Mouse (Mus musculus) cerebellum, adult 9-10 months (tissue): Measurements from ENCODE around the gene Far1.

Experiments
- DNase-seq: peaks from one replicate; pipeline ENCODE4 v3.0.0; 2022

Far1 gene

DNA sequence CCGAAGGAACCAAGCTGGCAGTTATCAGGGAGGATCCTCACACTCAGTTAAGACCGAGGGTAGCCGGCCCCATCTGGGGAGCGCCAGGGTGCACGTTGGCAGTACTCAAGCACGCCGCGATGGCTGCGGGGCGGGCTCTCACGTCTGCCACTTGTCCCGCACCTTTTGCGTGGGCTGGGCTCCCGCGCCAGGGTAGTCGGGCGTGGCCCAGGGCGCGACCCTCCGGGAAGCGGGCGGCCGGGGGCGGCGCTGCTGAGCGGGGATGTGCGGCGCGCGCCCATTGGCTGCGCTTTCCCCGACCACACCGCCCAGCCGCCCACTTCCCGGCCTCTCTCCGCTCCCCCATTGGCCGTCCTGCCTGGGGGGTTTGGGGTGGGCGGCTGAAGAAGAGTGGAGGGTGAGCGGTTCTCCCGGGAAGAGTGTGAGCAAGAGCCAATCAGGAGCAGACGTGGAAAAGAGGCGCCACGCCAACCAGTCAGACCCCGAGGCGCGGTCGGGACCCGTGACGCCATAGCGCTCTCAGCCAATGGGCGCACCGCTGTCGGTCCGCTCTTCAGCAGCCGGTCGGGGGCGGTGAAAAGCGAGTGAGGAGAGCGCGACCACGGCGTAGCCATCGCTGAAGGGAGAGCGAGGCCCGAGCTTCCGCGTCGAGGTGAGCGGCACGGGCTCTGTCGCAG, at the start of gene Far1:
Gene Far1 (plus strand): TSS at position 549 of the 677 bp plus-strand sequence.
- peak; percentile 98 for DNase-seq

DNA sequence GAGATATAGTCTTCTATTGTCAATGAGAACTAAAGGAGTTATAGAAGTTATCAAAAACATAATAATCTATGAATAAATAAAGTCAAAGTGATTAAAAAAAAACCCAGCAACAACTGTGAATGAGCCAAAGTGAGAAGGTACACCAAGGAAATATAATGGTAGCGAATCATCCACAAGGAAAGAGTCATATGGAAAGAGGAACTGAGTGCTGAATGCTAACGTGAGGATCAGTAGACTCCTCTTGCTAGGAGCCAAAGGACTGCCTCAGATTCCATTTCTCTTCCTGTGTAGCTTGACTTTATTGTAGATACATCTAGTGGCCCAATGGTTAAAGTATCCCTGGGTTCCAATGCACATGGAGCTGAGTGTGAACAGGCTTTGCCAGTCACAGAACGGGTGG, 45.3 kb upstream of the Far1 start:
- no peak for DNase-seq

DNA sequence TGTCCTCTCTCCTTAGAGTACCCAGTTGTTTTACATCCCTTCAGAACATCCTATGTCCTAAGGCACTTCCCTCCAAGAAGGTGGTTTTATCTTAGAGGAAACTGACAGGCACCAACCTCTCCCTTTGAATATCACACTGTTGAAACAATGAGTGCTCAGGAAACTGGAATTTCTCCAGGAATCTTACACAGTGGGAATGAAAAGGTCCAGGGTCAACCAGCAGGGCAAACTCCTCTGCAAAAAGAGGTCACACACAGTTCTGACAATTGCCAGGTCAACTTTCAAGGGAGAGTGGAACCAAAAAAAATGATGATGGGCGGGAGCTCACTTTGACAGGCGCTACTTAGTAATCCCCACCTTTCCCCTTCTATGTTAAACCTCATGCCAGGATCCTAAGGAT, 43.0 kb upstream of the Far1 start:
- DNase-seq, result no peak

DNA sequence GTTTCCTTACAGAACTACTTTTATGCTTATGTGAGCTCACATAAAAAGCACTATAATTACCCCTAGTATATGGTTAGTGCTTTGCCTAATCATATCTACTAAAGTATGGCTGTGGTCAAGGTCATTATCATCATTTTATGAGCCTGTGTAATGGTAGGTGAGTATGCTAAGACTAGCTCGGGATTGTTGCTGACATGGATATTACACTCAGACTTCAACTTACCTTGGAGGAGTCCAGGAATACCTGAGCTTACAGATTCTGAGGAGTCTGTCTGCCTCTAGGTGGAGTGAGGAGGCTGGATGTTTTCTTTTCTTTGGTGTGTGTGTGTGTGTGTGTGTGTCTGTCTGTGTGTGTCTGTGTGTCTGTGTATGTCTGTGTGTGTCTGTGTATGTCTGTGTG, 42.0 kb upstream of the Far1 start:
- DNase-seq, result no peak

DNA sequence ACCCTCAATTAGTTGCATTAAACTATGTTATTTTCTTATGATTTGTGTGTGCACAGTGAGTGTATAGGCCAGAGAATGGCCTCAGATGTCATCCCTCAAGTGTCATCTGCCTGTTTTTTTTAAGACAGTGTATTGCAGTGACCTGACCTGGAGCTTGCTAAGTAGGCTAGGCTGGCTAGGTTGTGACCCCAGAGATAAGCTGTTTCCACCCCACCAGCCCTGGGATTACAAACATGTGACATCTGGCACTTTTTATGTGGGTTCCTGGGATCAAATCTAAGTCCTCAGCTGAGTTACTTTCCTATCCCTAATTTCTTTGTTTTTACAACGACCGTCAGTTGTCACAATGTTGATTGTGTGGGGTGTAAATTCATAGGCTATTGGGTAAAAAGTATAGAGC, 17.8 kb upstream of the Far1 start:
- no peak for DNase-seq

DNA sequence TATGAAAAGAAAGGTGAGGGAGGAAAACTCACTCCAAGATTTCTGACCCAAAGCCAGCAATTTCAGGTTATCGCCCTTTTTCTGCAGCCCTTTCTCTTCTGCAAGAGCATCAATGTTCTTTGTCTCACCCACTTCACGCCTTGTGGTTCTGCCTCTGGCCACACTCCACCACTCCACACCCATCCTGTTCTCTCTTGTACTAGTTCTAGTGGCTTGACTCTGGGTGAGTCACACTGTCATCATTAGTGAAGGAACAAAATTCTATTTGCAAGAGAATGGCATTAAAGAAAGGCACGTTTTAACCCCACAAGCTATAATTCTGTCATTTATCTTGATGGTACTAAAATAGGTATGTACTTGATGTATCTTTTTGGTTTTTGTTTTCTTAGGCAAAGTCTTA, 15.2 kb upstream of the Far1 start:
- DNase-seq, result no peak

DNA sequence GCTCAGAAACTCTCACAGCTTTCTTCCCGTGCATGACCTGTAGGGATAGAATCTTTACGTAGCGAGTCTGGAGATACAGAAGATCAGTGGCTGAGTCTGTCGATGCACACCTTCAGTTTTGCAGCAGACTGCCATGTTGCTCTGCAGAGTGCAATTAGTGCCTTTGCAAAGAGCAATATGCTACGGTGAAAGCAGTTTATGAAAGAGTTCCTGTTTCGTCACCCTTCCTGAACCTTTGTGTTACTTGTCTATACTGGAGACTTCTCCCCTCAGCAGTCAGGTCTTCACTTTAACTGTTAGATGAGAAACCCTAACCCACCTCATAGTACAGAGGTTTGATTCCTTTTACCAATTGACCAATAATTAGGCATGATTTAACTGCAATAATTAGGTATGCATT, 13.8 kb upstream of the Far1 start:
- no peak for DNase-seq

DNA sequence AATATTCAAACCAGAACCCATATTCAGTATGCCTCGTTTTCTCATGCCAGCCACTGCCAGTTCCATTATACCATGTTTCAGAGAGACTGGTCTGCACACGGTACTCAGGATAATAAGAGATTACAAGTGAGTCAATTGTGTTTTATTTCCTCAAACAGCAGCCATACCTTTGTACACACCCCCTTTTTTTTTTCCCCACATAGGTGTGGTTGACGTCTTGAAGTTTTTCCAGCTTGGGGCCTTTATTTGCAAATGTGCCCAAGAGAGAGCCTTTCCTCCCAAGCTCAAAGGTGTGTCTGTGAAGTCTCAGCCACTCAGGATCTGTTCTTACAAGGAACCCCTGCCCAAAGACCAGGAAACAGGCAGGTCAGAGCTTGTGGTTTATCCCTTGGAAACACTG, 11.2 kb upstream of the Far1 start:
- DNase-seq, result no peak

DNA sequence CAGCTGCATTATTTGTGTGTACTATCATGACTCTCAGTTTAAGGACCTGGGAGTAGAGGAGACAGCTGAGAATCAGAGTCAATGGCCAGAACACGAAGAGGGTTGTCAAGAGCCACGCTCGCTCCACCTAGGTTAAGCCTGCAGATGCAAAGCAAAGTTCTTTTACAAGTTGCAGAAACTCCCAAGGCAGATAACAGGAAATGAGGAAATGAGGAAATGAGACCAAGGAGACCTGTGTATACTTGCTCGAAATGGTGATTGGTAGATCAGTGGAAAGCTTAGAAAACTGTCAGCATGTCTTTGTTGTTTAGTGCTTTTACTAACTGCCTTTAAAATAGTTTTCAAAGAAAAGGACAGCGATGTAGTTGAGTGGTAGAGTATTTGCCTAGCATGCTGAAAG, 8.6 kb upstream of the Far1 start:
- no peak for DNase-seq

DNA sequence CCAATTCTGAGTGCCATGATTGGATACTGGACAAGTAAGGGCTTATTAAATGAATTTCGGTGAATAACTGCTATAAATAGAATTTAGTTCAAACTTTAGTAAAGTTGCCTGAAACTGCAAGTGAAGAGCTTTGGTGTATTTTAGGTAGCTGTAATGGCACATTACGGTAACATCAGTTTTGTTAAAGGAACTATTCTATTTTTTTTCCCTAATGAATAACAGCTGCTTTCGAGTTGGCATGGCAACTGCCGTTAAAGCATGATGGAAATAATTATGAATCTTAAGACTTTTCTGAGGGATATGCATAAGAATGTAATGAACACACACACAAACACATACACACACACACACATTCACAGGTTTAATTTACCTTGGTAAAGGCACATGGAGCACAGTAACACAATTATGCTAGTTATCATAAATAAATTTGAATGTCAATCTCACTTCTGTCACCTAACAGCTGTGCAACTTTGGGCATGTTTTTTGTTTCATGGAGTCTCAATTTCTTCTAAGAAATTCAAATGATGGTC, 8.1 kb upstream of the Far1 start:
- DNase-seq, result no peak

DNA sequence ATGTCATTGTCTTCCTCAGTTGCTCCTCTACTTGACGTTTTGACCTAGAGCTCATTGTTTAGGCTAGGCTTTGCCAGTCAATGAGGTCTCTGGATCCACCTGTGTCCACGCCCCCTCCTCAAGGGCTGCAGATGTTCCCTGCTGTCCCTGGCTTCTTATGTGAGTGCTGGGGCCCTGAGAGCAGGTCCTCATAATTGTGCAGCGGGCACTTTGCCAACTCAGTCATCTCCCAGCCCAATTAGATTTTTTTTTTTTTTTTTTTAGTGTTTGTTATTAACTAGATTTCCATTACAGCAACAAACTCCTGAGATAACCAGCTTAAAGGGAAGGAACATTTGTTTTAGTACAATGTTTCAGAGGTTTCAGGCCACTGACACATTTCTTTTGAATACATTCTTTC, 5.8 kb upstream of the Far1 start:
- no peak for DNase-seq

DNA sequence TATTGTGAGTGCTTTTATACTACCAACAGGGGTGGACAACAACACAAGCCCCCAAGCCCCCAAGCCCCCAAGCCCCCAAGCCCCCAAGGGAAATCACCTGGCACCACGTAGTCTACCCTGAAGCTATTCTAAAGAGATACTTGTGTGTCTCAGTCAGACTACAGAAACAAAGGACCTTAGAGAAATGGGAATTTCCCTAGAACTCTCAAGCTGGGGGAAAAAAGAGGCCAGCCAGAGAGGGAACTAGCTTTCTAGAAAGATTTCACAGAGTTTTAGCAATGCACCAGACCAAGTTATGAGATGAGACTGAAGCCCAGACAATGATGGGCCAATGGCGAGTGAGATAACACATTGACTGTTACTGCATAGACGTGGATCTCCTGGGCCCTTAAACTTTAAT, 2.2 kb upstream of the Far1 start:
- DNase-seq, result no peak

DNA sequence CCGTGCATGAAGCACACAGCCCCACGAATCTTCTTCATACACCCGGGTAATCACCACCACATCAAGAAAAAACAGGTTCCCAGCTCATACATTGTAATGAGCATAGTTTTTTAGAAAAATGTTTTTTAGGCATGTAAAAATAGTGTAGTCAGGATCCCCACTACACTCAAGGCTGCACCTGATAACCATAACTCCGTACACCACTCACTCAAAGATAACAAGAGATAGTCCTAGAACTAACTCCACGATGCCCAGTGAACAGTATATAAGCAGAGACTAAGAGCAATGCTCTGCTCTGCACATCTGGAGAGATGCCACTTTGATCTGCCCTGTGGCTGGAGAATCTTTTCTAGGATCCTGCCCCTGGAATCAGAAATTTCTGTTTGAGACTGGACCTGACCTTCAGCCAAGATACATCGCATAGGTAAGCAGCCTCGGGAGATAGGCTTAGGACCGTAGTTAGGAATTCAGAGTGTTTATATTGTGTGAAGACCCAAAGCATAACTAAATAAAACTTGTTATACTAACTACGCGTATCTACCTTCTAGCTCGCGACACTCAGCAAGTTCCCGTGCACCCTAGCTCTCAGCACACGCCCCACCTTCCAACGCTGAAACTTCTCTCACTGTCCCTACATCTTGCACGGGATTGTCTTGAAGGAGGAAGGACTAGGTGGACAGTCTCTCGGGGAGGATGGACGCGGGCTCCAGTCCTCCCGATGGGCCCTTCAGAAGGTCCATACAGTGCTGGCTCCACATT, 928 bp upstream of the Far1 start:
- DNase-seq, result no peak

DNA sequence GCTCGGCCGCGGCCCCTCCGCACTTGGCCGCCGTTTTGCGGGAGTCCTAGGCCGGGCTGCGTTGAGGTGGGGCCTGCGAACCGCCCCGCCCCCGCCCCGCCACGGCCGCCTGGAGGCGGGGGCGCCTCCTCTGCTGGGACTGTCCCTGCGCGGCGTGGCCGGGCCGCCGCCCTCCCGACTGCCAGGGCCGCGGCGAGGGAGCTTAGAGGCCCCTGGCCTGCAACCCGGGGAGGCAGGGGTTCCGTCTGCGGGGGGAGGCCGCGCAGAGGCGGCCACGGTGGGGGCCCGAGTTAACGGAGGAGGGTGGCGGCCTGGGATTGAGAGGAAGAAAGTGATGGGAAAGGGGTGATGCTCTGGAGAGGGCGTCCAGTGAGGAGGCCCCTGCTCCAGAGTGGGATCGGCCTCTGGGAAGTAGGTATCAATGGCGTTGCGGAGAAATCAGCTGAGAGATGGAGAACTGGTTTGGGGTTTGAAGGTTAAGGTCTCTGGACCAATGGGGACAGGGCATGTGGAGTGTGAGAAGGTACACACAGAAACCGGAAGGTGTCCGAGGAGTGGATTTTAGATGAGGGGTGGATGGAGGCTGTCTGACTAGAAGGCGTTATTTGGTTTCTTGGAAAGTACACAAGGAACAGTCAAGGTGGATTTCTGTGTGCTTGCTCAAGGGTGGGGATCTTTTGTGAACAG, 472 bp downstream of the Far1 start:
- peak; percentile 48 for DNase-seq

DNA sequence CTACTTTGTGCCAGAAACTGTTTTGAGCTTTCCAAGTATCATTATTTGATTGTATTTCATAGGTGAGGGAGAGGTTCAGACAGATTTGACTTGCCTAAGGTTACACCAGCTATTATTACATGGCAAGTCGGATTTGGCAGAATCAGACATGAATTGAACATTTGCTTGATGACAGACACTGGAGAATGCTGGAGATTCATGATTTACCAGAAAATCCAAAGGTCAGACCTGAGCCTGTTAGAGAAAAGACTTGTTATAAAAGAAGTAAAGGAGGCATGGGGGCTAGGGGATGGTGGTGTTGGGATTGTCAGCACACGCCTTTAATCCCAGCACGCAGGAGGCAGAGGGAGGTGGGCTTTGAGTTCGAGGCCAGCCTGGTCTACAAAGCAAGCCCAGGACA, 2.2 kb downstream of the Far1 start:
- DNase-seq, result no peak

DNA sequence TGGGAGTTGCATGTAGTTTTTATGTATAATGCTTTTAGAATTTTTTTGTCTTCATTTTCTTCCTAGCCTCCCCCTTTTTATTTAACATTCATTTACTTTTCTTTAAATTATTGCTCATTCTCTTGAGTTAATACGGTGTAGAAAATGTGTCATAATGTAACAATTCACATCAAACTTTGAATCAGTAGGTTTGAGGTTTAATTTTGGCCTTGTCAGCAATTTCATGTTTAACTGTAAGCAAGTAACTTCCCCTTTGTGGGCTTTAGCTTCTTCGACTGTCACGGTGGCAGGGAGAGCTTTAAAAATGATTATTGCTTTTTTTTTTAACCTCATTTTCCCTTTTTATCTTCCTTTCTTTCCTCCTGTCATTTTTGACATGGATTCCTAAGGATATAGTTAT, 4.8 kb downstream of the Far1 start:
- no peak for DNase-seq

DNA sequence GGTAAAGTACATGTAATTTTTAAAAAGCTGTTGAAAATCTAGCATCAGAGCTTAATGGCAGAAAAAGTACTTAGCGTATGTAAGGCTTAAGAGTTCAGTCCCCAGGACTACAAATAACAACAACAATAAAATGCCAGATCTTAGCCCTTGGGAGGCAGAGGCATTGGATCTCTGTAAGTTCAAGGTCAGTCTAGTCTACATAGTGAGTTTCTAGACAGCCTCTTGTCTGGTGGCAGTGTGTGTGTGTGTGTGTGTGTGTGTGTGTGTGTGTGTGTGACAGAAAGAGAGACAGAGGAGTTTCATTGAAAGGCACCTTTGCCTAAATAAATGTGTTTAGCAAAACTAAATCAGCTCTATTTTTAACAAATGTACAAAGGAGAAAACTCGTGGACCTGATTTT, 5.3 kb downstream of the Far1 start:
- DNase-seq, result no peak

DNA sequence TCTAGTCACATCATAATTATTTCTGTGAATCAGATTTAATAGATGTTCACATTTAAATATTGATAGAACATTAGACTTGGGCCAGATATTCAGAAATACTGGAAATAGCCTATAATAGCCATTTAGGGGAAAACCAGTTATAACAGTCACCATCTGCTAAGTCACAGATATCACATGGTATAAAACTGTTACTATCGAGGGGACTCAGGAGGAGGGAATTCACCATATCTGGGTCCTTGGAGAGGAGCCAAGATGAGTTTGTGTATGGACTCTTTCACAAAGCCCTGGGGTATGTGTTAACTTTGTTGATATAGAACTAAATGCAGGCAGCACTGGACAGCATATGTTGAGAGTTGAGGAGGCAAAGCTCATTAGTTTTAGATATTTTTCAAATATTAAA, 29.5 kb downstream of the Far1 start:
- DNase-seq, result no peak

DNA sequence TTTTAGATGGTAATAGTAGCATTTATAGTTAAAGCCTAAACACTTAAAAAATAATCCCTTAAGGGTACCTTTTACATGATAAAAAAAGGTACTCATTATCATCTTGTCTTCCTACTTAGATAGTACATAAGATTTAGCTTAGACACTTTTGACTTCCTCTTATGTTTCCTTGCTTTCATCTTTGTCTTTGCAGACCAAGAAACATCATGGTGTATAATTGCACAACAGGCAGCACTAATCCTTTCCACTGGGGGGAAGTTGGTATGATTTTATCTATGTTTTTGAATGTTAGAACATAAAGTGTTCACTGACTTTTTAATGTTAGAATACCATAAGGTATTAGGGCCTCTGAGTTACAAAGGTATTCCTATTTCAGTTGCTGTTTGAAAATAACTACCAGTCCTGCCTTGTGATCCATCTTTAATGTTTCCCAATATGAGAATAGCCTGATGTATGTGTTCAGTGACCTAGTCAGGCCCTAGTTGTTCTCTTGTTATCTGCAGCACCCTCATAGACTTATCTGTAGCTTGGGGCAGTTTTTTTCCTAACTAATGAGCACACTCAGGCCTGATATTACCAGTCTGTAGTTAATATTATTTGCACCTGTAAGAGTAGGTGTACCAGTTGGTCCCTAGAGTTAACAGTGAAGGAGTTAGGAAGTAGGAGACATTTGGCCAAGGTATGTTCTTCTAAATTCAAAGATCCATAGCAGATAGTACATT, 38.3 kb downstream of the Far1 start:
- no peak for DNase-seq

DNA sequence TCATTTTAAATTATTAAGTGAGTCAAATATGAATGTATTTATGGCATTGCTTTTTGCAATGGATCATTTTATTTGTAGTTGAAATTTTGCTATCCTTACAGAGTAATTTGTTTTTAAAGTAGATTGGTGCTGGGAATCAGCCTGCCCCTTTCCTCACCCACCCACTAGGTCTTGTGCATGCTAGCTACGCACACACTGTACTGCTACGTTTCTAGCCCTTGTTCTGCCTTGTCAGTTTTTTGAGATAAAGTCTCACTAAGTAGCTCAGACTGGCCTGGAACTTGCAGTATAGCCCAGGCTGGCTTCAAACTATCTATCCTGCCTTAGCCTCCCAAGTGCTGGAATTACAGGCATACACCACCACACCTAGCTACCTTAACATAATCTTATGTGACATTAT, 38.9 kb downstream of the Far1 start:
- DNase-seq, result no peak

DNA sequence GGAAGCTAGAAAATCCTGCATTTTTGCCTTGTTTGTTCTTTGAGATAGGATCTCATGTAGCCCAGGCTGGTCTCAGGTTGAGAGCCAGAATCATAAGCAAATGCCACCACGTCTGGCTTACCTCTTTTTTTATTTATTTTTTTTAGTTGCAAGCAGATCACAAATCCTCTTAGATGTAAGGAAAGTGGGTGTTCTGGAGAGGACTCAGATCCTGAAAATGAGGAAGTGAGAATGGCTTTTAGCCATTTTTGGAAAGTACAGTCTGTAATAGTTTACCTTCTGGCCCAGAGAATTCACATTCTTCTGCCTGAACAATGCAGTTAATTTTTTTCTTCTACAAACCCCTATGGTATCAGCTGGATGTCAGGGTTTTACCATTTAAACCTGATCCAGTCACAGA, 42.5 kb downstream of the Far1 start:
- no peak for DNase-seq

DNA sequence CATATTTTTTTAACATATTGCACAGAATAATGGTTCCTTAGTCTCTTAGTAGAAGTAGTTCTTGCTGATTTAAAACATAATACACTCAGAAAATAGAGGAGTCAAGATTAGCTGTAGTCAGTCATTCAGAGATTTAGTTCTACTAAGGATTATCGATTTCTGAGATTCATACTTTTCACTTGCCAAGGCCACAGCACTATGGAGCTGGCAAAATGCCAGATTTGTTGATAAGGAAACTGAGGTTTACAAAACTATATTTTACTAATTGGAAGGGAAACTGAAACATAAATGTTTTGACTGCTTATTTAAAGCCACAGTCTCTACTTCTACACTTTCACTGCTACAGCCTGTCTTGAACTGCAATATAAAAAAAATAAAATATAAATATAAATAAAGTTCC, 53.3 kb downstream of the Far1 start:
- DNase-seq, result no peak

DNA sequence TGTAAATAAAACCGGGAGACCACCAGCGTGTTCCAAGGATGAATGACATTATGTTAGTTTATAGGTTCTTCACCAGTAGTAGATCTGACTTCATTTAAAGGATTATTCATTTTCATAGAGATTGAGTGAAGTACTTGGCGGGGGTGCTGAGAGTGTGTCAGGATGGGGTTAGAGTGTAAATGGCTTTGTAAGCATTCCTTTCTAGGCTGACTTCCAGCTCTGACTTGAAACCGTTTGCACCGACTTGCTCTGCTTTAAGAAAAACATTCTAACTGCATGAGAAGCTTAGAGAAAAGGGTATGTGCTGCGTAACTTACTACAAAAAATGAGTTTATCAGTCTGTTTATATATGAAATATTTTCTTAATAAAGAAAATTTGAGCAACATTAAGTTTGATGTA, 57.5 kb downstream of the Far1 start:
- no peak for DNase-seq
